Mouse (Mus musculus): Measurements from ENCODE around the gene Exoc5.

Gene Exoc5

DNA sequence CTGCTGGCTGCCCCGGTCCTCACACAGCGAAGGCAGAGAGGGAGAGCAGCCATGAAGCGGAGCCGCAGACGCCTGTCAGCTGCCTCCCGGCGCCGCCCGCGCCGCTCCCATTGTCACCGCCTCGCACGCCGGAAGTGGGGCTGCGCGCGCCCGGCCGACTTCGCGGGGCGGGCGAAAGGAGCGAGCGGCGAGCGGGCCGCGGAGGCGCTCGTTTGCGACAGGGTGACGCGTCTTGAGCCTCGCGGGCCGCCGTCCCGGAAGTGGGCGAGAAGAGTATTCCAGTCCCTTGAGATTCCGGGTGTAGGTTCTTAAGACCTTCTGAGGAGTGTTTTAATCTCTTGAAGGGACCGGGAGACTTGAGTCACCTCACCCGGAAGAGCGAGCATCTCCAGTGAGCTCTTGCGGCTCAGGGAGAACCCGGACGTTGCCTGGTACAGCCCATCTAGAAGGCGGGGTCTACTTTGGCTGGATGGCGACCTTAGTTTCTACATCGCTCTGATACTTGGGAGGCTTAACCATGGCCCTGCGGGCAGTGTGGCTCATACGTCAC is at the start of gene Exoc5:
Gene Exoc5, minus strand, starts transcription at position 380 of the 550 bp plus-strand sequence.
- DNase-seq (ENCODE audit: low read depth, low spot score): peak; percentile 95

DNA sequence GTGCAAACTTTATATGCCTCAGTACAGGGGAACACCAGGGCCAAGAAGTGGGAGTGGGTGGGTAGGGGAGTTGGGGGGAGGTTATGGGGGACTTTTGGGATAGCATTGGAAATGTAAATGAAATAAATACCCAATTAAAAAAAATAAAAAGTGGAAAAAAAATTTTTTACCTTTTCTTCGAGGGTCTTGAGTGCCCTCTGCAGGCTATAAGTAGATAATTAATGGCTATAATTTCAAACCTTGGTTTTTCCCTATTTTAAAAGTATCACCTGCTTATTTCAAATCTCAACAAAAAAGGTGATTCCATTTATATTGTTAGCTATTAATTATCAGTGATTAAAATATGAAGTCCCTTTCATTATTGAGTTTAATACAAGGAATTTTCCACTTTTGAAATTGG is 25.3 kb upstream of the Exoc5 start:
- peak; percentile 5 for DNase-seq (ENCODE audit: low read depth, low spot score)

DNA sequence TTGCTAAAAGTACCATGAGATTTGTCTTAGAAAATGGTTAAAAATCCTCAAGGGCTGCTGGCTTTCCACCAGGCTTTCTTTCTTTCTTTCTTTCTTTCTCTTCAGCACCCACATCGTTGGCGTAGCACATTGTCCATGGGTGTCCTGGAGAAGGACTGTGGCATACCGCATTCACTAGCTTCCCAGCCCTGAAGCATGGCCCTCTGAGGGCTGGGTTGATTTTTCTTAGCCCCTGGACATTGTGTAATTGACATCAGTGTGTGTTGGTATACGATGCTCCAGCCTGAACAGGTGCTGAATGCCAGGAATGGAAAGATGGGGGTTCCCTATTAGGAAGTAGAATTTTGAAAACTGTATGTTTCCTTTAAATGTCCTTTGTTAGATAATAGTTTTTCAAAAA is 24.8 kb upstream of the Exoc5 start:
- DNase-seq (ENCODE audit: low read depth, low spot score): no peak

DNA sequence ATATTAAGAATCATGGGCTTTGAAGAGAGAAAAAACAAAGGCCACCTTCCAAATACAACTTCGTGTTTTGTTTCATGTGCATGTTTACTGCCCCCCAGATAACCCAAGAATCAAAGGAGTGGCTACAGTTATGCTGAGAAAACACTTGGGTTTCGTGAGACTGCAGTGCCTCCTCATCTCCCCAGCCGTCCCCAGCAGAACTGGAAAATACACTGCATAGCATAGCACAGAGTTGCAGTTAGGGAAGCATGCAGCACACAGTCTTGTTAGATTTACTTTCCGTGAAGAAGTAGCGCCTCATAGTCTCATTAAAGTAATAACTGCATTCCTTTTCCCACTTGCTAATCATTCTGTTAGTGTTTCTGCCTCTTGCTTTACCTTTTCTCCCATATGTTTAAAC is 23.6 kb upstream of the Exoc5 start:
- DNase-seq (ENCODE audit: low read depth, low spot score): no peak

DNA sequence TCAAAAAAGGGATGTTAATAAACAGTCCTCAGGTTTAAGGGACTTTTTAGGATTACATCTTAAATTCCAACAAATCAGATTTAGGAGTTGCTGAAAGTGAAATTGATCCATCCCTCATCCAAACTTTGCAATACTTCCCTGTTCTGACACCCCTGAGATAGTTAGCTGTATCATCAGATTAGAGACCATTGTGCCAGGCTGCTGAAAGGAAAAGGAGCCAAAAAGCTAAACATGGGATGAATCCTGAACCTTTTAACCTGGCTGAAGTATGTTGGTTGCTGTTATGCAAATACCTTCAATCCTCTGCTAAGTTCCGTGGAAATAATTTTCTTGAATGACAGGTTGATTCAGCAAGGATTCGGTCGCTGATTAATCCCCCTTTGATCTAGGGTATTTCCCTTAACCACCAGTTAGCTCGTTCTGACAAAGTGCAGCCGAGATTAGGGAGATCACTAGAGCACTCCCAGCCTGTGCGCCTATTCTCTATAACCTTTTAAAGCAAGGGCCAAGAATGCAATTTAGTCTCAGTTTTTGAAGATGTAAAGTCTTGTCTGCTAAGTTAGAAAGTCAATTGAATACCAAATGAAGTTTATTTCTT is 23.1 kb upstream of the Exoc5 start:
- no peak for DNase-seq (ENCODE audit: low read depth, low spot score)

DNA sequence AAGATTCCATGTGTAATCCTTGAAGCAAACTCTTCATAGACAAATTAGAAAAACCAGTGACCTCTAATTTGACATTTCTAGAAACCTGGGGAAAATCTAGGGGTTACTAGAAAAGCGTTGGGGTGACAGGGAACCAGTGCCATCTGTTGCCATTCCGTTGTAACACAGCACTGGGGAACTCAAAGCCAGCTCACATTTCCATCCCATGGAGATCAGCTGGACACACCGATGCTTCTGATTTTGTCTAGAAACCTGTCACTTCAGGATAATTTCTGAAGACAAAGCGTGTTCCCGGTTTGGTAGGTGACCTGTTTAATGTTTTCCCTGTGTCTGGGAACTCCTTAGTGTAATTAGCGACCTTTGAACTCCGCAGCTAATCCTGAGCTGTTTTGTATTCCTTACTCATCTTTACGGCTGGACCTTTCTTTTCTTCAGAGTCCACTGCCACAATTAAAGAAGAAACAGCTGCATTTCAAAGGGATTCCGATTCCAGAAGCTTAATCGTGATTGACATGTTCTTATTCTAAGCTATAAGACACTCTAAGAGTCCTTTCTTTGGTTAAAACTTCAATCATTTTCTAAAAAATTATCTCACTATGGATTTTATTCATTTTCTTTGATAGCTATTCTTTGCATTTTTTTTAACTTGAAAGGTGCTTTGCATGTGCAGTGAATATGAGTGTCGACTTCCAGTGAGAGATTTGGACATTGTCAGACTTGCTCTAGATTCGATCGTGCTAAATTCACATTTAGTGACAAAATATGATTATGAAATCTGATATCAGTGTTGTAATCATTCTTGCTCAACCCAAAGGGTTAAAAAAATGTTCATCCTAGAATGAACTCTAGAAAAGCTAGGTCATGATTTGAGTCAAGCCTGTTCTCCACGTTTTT is 21.9 kb upstream of the Exoc5 start:
- DNase-seq (ENCODE audit: low read depth, low spot score): no peak

DNA sequence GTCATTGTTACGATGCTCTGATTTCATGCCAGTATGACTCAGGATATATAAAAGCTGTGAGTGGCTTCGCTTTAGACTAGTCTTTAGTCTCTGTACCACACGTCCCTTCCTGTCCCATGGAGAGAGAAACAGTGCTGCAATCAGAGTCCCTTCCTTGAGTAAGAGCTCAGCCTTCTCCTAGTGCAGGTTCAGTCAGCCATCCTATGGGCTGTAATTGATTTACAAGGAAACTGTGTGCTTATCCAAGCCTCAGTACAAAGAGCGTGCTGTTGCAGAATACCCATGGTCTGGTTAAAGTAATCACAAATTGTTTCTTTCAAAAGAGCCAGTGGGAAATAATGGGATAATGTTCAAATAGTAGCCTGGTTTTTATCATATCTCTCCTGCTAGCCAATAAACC is 20.1 kb upstream of the Exoc5 start:
- no peak for DNase-seq (ENCODE audit: low read depth, low spot score)

DNA sequence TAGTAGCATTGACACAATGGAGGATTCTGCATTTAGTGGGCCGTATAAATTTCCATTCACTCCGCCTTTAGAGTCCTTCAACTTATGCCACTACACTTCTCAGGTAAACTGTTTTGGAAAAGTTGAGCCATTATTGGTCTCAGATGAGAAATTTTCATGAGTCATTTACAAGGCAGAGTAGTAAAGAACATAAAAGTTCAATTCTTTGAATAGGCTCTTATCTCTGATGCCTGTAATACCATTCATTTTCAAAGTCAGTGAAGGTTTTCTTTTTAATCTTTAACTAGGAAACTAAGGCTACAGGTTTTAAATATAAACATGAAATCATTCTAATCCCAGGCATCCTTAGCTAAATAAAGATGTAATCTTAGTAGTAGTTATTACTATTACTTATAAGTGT is 12.4 kb upstream of the Exoc5 start:
- no peak for DNase-seq (ENCODE audit: low read depth, low spot score)

DNA sequence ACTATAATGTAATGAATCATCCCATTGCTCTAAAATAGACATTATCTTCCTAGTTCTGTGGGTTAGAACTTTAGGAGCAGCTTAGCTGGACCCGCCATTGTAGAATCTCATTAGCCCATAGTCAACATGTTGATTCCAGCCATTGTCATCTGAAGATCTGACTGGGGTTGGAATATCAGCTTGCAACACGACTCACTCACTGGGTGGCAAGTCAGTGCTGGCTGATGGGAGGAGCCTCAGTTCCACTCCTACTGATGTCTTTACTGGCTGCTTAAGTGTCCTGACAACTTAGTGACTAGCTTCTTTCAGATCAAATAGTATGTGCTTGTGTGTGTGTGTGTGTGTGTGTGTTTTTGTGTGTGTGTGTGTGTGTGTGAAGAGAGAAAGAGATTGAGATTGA is 7.9 kb upstream of the Exoc5 start:
- DNase-seq (ENCODE audit: low read depth, low spot score): no peak

DNA sequence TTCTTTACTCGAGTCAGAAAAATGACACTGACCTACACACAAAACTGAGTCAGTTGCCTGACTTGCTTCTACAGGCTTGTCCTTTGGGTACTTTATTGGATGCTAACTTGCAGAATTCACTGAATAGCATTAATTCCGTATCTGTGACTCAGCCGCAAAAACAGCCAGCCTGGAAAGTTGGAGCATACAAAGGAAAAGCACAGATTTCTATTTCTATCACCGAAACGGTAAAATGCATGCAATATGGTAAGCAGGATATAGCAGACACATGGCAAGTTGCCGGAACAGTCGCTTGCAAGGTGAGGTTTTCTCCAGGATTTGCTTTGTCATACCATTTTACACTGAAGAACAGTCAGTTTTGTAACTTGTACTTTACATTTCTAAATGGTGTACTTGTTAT is 7.4 kb upstream of the Exoc5 start:
- no peak for DNase-seq (ENCODE audit: low read depth, low spot score)

DNA sequence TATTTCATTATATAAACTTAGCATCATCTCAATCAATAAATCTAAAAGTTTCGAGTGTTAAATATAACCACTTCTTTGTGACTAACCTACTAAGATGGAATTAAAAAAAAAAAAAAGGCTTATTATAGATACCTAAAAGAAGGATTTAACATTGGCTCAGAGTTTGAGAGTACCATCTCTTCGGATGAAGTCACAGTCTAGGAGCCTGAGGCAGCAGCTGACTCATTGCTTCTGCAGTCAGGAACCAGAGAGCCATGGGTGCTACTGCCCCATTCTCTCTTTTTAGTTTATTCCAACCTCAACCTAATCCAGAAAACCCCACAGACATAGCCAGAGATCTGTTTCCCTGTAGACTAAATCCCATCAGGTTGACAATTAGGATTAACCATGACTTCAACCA is 6.4 kb upstream of the Exoc5 start:
- no peak for DNase-seq (ENCODE audit: low read depth, low spot score)

DNA sequence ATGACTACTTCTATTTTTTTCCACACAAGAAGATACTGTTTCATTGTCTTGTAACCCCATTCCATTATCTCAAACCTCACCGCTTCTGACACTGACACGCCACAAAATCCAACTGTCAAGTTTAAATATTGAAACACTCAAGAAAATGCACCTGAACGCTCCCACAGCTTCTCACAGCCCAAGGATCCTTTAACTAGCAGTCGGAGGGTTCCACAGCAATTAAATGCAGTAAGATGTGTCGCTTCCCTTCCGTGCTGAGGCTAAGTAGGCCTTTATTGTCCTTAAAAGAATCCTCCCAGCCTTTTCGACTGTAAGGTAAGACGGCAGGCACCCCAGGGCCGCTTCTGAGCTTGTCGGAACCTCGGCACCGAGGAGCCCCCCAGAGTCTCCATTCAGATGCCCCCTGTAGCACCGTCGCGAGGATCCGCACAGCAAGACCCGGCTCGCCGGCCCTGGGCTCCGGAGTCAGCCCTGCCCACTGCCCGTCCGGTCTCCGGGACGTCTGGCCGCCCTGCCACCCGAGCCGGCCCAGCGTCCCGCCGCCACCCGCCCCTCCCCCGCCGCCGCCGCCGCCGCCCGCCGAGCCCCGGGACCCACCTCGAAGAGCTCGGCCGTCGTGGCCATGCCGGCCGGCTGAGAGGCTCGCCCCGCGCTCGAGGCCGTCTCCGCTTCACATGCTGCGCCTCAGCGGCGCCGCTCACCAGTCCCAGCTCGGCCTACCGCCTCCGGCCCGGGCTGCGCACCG is 752 bp downstream of the Exoc5 start, which contains the start of gene Ap5m1:
Gene Ap5m1, plus strand, starts transcription at position 569 of the 745 bp plus-strand sequence.
- peak; percentile 70 for DNase-seq (ENCODE audit: low read depth, low spot score)

DNA sequence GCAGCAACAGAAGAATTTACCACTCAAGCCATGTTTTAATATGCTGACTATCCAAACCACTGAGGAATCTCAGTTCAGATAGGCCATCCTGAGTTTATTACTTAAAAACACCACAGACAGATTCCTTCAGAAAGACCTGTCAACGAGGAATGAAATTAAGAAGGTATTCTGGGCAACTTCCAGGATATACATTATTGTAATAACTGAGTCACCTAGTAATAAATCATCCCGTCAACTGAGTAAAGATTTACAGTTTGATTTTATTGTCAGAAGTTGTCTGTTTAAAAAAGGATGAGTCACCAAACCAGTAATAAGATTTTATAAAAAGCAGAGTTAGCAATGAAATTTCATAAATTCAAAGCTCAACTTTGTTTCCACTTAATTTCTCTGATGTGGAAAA is 2.6 kb downstream of the Exoc5 start:
- no peak for DNase-seq (ENCODE audit: low read depth, low spot score)

DNA sequence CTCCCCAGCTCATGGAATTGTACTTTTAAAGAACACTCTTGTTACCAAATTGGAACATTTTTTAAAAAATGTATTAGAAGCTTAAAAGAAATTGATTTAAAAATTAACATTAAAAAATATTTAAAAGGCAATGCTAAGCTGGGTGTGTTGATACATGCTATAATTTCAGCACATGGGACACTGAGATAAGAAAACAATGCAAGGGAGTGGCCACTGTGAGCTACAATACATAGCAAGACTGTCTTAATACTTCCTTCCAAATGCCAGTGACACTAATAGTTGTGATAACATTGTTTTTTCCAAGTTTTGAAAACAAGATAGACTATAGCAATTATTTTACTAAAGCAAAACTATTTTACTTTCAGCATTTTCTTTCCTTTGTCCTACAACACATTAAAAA is 17.0 kb downstream of the Exoc5 start:
- no peak for DNase-seq (ENCODE audit: low read depth, low spot score)

DNA sequence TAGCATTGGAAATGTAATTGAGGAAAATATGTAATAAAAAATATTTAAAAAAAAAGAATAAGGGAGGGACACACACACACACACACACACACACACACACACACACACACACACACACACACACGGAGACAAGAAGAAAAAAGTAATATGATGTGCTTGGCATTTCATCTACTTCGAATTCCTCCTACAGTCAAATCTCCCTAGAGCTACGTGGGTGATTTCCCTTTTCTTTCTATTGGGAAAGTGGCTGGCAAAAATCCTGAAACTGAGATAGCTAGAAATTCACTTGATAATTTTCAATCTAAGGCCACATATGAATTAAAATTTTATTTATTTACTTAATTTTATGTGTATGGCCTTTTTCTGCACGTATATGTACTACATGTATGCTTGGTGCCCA is 20.8 kb downstream of the Exoc5 start:
- DNase-seq (ENCODE audit: low read depth, low spot score): no peak

DNA sequence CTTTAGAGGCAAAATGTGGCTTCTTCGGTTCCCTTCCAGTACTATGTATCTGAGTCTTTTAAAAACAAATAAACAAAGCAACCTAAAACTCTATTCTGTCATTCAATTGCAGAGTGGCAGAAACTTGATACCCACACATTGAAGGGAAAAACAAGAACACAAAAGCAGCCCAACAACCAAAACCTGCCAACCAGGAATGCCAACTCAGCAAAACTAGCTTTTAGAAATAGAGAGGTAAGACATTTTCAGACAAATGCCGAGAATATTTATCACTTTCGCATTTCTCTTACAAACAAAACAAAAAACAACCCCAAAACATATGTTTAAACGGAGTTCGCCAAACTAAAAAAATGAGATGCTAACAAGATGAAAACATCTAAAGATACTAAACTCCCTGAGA is 37.5 kb downstream of the Exoc5 start:
- DNase-seq (ENCODE audit: low read depth, low spot score): no peak

DNA sequence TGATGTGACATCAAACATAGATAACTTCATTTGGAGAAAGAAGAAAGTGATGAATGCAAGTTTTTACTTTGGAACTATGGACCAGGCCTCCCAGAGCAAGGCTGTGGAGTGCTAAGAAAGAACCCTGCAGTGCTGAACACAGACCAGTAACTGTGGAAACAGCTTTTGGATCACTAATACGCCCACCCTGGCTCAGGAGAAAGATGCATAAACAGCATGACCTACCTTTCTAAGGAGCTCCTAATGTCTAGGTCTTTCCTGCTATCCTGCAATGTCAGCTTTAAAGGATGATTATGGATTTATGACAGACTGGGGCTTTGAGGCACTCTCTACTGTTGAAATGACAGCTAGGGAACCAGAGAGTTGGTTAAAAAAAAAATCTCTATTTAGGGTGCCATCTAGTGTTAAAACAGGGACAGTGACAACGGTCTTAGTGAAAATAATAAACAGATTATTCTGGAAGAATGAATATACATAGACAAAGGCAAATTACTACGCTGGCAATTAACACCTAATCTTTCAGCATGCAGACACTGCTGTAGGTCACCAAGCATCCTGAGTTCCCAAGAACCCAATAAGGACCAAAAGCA is 38.6 kb downstream of the Exoc5 start:
- peak; percentile 18 for DNase-seq (ENCODE audit: low read depth, low spot score)

DNA sequence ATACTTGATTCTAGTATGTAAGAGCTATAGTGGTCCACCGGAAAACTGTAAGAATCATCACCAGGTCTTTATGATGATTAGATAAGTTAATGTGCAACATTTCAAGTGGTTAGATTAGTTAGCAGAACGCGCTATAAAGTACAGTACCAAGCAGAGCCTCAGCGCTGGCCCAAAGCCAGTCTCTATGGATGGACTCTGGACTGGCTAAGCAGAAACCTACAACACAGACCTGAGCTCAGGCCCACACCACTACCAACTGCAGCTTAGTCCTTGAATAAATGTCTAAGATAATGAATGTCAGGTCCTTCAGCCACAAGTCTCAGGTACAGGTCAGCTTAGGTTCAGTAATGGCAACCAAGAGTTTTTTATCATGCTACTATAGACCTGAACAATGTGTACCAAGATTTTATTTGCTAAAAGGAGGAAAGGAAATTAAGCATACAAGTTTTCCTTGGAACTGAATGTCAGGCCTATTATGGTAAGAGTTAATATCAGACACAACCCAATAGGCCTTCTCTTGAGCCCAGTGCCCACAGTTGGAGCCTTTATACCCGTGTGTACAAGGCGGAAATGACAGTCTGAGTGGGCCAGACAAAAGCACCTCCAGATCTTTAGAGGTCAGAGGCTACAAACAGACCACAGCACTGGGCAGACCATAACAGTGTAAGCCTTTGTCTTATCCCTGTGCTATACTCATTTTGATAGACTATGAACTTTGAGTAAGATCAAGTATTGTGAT is 39.2 kb downstream of the Exoc5 start:
- no peak for DNase-seq (ENCODE audit: low read depth, low spot score)

DNA sequence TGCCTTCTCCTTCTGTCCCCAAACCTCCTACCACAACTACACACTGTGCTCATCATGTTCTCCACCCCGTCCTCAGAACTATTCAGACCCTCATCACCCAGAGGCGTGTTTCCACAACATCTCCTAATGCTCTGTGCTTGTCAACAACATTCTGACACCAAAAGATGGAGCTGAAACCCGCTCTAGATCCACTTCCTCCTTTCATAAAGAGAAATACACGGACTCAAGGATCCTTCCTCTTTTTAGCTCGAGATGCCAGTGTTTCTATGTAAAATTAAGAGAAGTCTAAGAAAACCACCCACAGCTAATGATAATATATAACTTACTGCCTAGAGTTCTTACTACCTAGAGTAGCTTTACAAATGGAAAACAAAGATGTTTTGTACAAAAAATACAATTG is 46.7 kb downstream of the Exoc5 start:
- DNase-seq (ENCODE audit: low read depth, low spot score): peak; percentile 39

DNA sequence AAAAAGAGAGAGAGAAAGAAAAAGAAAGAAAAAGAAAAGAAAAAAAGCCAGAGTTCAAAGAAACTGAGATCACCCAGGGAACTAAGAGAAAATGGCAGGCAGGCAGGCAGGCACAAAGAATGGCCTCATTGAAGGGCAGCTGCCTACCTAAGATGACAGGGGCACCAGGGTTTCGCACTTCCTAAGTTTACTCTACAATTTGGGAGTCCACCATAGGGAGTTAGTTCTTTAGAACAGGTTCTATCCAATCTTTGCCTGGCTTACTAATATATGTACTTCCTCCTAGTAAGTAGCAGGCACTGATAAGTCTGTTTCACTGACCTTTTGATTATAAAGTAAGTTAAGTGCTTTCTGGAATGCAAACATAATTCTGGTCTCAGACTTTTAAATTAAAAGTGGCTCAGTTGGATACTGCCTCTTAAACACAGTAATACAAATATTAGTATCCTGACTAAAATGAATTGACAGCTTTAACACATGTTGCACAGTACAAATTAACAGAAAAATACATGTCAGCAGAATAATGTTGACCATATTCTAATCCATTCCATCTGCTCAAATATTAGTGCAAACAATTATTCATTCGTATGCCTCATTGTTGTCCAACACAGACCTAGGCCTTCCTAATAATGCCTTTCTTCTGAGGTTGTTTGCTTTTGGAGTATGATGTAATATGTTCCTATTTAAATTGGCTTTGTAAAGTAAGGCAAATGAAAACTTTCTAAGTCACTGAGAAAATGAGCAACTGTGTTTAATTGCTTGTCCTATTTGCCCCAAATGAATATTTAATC is 57.9 kb downstream of the Exoc5 start:
- no peak for DNase-seq (ENCODE audit: low read depth, low spot score)

Measured in A20 (cell line).